Mouse (Mus musculus): ENCODE data around the gene Eml6.
"Not testable (repeated sequence)": the region's sequence is repeated elsewhere in the genome, so short reads cannot be mapped to it uniquely, and the experiment has no call there.

Eml6 gene

GRCm38 (mm10) chr11:29840606-29841227 lies 185.1 kb downstream of the Eml6 start:
- in situ Hi-C loops (cut with MboI, MseI): no loop called here

DNA sequence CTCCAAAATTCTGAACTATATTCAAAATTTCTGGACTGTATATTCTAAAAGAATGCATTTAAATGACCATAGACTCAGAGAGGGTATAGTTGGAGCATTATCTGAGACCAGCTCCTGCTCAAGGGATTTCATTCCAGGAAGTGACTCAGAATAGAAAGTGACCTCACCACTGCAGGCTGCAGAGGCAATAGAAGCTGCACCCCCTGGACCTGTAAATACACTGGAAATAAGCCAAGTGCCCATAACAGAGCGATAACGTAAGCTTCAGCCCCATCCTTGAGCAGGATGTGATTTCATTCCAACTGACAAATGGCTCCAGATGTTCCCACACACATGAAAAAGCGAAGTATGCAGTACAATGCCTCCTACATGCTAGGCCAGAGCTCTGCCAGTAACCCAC lies 186.1 kb downstream of the Eml6 start:
- in situ Hi-C loops (cut with MboI, MseI): no loop called here

- in situ Hi-C loops (cut with MboI, MseI): no loop called here
Observed at GRCm38 (mm10) chr11:29837066-29837465, 188.8 kb downstream of the Eml6 start.

DNA sequence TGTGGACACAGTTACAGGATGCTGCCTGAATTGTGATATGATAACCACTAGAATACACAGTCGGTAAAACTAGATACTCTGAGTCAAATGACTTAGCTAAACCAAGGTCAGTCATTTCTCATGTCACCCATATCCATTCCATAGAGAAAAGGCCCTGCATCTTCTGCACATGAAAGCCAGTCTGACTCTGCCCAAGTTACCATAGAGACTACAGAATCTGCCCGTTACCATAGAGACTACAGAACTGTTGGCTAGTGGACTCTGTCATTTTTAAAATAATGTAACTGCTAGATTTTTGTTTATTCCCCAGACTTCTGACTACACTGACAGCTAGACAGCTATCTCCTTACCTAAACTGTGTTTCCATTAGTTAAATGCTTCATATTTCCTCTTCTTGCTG lies 198.1 kb downstream of the Eml6 start:
- in situ Hi-C loops (cut with MboI, MseI): no loop called here

- in situ Hi-C loops (cut with MboI, MseI): no loop called here
Observed at GRCm38 (mm10) chr11:29826001-29826400, 199.8 kb downstream of the Eml6 start.

DNA sequence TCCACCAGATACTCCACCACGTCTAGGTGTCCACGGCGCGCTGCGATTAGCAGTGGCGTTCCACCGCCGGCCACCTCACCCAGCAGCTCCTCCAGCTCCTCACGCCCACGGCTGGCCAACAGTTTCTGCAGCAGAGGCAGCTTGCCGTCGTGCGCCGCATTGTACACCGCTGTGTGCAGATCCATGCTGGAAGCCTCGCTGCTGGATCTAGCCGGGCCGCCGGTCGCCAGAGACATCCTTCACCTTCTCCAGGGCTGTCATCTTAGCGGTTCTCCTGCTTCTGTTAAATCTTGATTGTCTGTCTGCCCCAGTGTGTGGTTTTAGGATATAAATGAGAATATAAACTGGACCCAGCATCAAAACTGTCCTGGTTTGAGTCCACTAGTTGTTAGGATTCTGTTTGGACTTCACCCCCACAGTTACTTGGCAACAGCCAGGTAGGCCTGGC lies 200.5 kb downstream of the Eml6 start, which contains the start of gene 4931440F15Rik:
TSS of gene 4931440F15Rik (minus strand) at position 398 of the 448 bp plus-strand sequence.
- in situ Hi-C loops (cut with MboI, MseI): not testable (repeated sequence)

DNA sequence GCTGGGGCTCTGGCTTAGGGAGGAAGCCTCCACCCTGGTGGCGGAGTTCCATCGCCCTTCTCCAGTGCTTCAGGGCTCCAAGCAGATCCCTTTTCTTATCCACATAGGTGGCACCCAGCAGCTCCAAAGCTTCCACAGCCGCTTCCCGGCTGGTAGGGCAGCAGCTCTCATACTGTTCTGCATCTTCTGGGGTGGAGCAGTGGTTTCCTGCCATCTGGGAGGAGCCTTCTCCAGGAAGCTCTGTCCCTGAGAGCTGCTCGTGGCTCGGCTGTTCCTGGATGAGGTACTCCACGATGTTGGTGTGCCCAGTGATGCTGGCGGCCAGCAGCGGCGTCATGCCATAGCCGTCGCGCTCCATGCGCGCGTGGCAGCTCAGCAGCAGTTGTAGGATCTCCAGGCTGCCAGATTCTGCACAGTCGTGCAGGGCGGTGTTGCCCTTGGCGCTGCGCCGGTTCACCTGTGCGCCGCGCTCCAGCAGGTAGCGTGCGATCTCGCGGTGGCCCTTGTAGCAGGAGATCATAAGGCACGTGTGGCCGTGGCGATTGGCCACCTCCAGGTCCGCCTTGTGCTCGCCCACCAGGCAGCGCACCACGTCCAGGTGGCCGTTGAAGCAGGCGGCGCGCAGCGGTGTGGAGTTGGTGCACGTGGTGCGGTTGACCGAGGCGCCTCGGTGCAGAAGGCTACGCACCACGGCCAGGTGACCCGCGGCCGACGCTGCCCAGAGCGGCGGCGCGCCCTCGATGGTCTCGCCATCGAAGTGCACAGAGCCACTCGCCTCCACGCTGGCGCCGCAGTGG lies 201.2 kb downstream of the Eml6 start:
- in situ Hi-C loops (cut with MboI, MseI): not testable (repeated sequence)

- in situ Hi-C loops (cut with MboI, MseI): no loop called here
Observed at GRCm38 (mm10) chr11:29823141-29823540, 202.7 kb downstream of the Eml6 start.

DNA sequence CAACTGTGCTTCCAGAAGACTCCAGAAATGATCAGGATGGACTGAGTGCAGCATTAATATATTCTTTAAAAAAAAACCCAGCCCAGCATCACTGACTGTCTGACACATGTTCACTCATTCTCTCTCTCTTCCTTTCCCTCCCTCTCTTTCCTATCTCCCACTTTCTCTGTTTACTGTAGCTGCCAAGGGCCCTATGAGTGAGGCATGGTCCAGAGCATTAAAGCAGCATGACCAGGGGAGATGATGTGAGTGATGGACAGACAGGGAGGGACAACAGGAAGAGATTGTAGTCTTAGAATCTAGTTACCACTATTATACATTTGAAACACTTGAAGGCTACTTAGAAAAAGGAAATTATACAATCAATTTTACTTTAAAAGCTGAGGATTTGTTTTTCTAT lies 210.2 kb downstream of the Eml6 start:
- in situ Hi-C loops (cut with MboI, MseI): no loop called here

DNA sequence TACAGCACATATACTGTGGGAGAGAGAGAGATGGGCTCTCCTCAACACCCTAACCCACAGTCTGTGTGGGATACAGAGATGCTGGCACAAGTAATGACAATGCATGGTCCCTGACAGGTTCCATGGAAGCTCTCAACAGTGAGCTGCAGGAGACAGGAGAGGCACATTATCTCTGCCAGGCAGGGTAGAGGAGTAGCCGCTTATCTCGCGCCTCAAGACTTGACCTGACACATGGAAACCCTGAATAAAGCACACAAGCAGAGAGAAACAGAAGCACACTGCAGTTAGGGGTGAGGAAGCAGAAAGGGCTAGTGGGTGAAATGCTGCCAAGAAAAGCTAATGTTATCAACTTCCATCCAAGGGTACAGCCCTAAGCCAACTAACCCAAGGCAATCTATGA lies 210.6 kb downstream of the Eml6 start:
- in situ Hi-C loops (cut with MboI, MseI): no loop called here

- in situ Hi-C loops (cut with MboI, MseI): no loop called here
Observed at GRCm38 (mm10) chr11:29813267-29813666, 212.6 kb downstream of the Eml6 start.

- in situ Hi-C loops (cut with MboI, MseI): no loop called here
Observed at GRCm38 (mm10) chr11:29812475-29812874, 213.4 kb downstream of the Eml6 start.

- in situ Hi-C loops (cut with MboI, MseI): no loop called here
Observed at GRCm38 (mm10) chr11:29810324-29810723, 215.5 kb downstream of the Eml6 start.

GRCm38 (mm10) chr11:29808981-29809589 lies 216.7 kb downstream of the Eml6 start:
- in situ Hi-C loops (cut with MboI, MseI): no loop called here

DNA sequence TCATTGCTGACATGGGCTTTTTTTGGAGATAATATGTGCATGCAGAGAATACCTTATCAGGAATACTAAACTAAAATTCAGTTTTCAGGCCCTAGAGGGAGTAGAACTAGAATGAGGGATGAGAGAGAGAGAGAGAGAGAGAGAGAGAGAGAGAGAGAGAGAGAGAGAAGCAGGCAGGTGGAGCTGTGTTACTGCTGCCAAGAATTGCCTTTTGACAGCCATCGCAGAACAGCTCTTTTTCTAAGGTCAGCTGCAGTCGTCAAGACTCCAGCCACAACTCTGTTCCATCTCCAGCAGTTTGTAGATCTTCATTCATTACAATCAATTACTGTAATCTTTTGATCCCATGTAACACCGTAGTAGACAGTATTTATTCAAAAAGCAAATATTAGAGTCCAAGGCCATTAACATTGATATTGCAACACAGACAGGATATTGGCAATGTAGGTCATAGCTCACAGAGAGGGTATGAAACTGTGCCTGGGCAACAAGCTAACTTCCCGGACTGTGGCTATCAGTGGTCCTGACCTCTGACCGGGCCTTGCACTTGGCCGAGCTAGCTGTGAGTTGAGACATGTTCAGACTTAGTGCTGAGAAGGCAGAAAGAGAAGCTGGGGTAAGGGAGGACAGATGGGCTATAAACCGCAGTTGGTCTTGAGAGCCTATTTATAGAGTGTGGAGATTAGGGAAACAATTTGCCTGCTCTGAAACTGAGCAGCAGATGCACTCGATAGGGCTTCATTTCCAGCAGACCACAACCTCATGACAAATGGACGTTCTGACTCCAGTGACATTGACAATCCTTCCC lies 217.5 kb downstream of the Eml6 start:
- in situ Hi-C loops (cut with MboI, MseI): no loop called here

DNA sequence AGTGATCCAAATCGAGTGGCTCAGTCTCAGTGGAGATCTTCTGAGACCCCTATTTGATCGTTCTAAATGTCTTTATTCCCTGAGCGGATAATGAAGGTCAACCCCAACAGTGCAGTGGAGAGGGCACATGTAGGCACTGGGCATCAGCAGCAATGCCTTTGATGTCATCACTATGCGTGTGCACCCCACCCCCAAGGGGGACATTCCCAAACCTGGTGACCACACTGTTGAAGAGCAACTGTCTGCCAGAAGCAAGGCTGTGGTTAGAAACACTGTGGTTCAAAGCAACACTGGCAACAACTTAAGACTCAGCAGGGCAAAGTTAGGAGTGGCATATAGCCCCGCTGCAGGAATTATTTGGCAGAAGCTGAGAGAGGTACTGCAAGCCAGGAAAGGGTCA lies 218.5 kb downstream of the Eml6 start:
- in situ Hi-C loops (cut with MboI, MseI): no loop called here

DNA sequence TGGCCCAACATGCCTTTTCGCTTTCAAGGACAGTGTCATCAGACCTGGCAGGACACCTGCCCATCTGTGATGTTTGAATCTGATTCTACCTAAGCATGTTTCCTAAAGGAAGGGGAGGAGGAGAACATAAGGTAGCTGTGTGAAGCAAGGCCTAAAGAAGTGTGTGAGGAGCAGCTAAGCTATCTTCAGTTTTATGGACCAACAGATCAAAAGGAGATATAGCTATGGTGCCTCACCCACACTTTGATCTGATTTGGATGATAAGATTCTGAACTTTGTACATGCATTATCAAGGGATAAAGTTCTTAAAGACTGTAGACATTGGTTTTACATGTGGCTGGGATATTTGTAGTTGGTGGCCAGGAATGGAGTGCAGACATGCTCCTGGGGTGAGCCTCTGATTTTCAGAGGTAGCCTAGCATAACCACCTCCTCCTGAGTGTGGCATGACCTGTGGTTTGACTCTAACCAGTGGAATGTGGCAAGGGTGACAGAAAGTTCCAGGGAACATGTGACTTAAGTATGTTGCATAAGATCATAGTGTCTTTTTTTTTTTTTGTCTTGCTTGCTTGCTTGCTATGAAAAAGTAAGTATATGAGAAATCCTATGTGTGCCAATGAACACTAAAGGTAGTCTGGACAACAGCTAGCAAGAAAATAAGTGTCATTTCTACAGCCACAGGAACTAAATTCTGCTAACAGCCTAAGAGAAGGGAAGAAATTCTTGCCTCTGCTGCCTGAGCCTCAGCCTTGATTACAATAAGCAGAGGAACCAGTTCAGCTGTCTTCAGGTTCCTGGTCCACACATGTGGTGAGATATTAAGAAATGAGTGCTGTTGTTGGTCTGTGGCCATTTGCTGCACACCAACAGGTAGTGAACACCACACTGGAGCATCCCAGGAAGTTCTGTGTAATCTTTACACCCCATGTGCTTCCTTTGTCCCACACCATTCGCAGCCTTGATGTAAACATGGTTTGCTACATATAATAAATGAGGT lies 224.1 kb downstream of the Eml6 start:
- in situ Hi-C loops (cut with MboI, MseI): no loop called here

DNA sequence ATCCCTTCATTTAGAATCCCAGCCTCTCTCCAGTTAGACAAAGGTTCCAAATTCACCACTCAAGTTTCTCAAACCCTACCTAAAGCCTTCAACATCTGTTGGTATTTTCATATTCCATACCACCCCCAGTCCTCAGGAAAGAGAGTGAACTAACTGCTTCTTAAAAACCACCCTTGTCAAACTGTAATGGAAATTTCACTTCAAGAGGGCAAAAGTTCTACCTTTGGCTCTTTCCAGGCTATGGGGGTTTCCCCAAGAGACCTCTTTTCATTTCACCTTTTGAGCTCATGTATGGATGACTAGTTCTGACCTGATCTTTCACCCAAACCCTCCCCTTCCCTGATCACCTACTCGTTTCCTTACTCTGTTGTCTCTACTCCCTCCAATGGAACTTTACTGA lies 226.0 kb downstream of the Eml6 start:
- in situ Hi-C loops (cut with MboI, MseI): no loop called here

DNA sequence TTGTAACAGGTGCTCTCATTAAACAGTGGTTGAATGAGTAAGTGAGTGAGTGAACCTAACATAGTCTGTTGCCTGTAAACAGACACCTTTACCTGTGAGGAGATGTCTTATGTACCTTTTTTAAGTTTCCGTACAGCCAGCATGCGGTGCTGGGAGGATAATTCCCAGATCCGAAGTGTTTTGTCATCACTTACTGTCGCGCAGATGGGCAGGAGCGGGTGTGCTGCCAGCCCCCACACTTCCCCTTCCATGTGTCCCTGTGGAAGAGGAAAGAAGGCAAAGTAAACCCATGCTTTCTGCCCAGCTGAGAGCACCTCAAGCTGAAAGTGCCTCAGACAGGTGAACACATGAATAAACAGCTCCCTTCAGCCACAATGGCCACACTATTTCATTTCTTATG lies 230.7 kb downstream of the Eml6 start:
- in situ Hi-C loops (cut with MboI, MseI): no loop called here

- in situ Hi-C loops (cut with MboI, MseI): no loop called here
Observed at GRCm38 (mm10) chr11:29794475-29794874, 231.4 kb downstream of the Eml6 start.

GRCm38 (mm10) chr11:29790796-29791195 lies 235.0 kb downstream of the Eml6 start:
- in situ Hi-C loops (cut with MboI, MseI): no loop called here

Measured in regulatory T cell (primary cell).